Mouse (Mus musculus) thymus, adult 2 months (tissue): ENCODE measurements at regions not wholly inside any gene's neighbourhood (a gene's known extent, or its start where the extent isn't known, plus 50 kb on each side); places are given as distances from the start of the nearest gene placed in this dataset.

Experiments
- CTCF ChIP-seq: fragments of 200-500 bp; IDR thresholded peaks from 2 replicates; pipeline ENCODE4 v1.5.1; 2012; ENCODE audit warnings: mild to moderate bottlenecking, control low read depth, low read length, moderate library complexity, borderline replicate concordance; ENCODE audit not compliant: control insufficient read depth, poor library complexity, insufficient read depth; ENCODE audit errors: extremely low read depth
- POLR2A ChIP-seq: fragments of 200-500 bp; IDR thresholded peaks from 2 replicates; pipeline ENCODE4 v1.6.1; 2012; ENCODE audit warnings: mild to moderate bottlenecking, low read length, control low read depth, moderate library complexity; ENCODE audit not compliant: control insufficient read depth, poor library complexity, insufficient read depth; ENCODE audit errors: extremely low read depth

DNA sequence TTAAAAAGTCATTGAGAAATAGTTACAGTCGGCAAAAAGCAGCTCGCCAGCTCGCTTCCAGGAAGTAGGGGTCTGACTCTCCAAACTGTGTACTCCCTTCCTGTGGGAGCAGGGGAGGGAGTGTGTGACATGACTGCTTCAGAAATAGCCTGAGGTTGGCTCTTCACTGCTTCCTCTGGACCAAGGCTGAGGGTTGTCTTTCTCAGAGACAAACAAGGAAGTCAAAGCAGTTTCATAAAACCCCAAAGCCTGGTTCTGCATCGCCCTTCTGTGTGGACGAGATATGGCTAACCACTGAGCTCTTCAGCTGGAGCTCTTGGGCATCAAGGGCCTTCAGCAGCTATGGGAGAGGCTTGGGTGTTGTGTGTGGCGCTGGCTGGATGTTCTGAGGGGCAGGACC is 61.0 kb upstream of the Haao start:
- TF ChIP-seq POLR2A (no peak), CTCF (no peak)
